Mouse (Mus musculus) frontal cortex, adult (tissue): ENCODE measurements around the gene Rps6kb1.

Source experiments
- ATAC-seq: cut with Nextera tagmentation; 2 replicates; pipeline ENCODE4 v1.9.2; 2017; ENCODE audit warnings: mild to moderate bottlenecking, moderate library complexity, mixed read lengths; ENCODE audit not compliant: low TSS enrichment

The Rps6kb1 gene

DNA sequence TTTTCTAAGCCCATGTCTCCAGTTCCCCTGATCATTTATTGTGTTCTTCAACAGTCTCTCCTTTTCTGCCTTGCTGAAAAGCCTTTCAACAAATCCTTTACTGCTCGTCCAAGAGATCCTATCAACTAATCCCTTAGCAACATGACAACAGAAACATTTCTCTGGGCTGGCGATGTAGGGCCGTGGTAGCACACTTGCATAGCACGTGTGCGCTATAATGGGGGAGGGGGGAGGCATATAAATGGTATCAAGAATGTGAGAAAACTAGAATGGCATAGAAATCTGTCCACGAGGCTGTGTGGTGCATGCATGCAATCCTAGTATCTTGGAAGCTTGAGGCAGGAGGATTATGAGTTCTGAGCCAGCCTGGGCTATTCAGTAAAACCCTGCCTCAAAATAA, 72.8 kb downstream of the Rps6kb1 start:
- no peak for ATAC-seq

DNA sequence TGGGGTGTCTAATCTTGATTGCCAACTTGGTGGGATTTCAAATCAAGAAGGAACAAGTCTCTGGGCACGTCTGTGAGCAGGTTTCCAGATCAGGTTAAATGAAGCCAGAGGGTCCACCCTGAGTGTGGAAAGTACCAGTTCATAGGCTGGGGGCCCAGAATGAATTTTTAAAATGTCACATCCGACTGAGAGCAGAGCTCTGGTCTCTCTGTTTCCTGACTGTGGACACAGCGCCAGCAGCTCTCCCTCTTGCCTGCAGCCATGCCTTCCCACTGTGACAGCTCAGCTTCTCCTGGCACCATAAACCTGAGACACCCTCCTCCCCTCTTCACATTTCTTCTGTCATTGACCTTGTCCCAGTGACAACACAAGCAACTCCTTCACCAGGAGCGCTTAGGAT, 75.6 kb downstream of the Rps6kb1 start:
- ATAC-seq: no peak

DNA sequence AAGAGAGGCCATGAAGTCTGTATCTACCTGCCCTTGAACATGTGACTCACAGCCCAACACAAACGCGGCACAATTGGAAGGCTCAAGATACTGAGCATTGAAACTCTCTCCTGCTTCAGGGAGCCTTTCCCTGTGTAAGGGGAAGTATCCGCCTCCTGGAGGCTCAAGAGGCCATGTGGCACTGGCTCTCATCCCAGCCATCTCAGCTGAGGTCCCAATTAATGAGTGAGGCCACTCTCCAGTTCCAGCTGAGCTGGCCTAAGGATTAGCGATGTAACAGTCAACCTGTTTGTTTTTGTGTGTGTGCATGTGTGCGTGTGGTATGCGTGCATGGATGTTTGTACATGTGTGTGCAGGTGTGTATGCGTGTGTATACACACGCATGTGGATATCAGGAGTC, 76.3 kb downstream of the Rps6kb1 start:
- ATAC-seq: no peak

DNA sequence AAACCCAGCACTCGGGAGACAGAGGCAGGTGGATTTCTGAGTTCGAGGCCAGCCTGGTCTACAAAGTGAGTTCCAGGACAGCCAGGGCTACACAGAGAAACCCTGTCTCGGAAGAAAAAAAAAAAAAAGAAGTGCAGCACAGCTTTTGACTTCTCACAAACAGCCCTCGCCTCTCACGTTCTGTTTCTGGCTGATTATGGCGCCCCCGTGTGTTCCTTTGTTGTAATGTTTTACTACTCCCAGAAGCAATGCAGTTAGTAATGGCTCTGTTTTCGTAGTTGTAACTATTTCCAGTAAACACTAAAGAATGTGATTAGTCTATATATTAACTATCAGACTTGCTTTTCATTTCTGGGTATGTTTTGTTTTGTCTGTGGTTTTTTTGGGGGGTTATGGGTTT, 80.3 kb downstream of the Rps6kb1 start:
- peak; percentile 52; the same call in 1 of the 2 replicates for ATAC-seq

DNA sequence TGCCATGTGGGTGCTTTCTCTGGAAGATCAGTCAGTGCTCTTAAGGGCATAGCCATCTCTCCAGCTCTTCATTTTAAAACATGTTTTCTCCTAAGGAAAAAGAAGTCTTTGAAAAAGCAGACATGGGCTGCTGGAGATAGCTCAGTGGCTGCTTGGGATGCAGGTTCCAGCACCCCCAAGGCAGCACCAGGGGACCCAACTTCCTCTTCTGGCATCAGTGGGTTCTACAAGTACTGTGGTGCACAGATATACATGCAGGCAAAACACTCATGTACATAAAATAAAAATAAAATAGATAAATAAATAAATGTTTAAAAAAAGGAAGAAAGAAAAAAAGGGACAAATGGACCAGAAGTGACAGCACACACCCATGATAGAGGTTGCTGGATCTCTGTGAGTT, 82.0 kb downstream of the Rps6kb1 start:
- no peak for ATAC-seq

DNA sequence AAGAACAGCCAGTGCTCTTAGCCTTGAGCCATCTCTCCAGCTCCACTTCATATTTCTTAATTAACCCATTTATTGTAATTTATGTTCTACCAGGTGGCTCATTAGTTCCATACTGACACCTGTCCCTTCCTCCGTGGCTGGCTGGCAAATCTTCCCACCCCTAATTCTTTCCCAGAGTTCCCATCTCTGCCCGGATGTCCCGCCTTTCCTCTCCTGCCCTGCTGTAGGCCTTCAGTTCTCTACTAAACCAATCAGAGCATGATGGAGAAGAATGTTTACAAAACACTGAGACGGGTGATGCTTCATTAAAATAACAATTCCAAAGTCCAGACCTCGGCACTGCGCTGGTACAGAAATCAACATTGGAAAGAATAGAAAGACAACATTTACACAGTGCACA, 85.7 kb downstream of the Rps6kb1 start:
- no peak for ATAC-seq

DNA sequence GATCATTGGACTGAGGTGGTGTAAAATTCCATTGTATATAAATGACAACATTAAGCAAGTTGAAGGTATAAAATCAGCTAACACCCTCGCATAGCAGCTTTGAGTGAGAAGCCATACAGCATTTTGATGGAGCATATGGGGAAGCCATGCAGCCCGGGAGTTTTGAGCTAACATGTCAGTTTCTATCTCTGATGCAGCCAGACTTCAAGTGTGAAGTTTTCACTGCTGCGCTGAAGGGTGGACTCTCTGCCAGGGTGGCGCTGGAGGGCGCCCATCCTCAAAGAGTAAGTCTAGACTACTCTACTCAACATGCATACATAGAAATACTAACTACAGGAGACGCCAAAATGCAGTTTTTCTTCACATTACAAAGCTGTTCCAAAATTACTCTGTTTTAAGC, 87.1 kb downstream of the Rps6kb1 start:
- peak; percentile 57; the same call in 1 of the 2 replicates for ATAC-seq

DNA sequence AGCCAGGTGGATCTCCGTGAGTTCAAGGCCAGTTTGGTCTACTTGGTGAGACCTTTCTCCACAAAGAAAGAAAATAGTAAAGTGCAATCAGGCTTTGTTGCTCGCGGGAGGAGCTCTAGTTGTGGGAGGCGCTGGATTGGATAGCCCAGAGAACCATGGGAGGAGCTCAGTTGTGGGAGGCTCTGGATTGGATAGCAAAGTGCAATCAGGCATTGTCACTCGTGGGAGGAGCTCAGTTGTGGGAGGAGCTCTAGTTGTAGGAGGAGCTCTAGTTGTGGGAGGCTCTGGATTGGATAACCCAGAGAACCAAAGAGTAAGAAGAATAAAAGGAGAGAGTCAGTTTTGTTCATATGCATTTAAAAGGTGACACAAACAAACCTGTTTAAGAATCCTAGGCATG, 90.6 kb downstream of the Rps6kb1 start:
- ATAC-seq: no peak
